Mouse (Mus musculus): Measurements from ENCODE around the gene Fut11. TPM values are rescaled to one million over a fixed set of nuclear protein-coding genes. Genes with fewer than 3 reads are reported as not detected.
A peak's percentile ranks its signal among the peaks of the same experiment; 100 is the strongest.

Gene Fut11
- polyA plus RNA-seq, 1 experiment: 2.1 TPM

GRCm38 (mm10) chr14:20733041-20733951 lies 38.5 kb downstream of the Fut11 start:
- TF ChIP-seq POLR2A (IDR thresholded peaks at IDR 0.05; ENCODE audit: control insufficient read depth, low read depth, low read length) (no peak), CTCF (IDR thresholded peaks at IDR 0.05; ENCODE audit: control insufficient read depth, insufficient read depth, insufficient replicate concordance, low read depth, low read length) (no peak)
- Histone ChIP-seq H3K4me3 (ENCODE audit: control insufficient read depth, low read depth, low read length) (peak overlapping the region; percentile 93), H3K27ac (ENCODE audit: control insufficient read depth, insufficient read depth, low read depth, low read length) (peak overlapping the region; percentile 77), H3K27me3 (ENCODE audit: control insufficient read depth, insufficient read depth, low read length) (no peaks in the 10 kb centered on the region), H3K4me1 (ENCODE audit: control insufficient read depth, insufficient read depth, low read length) (peaks cover 16% of the 10 kb centered on the region), H3K36me3 (ENCODE audit: control insufficient read depth, insufficient read depth, low read length) (peaks cover 5% of the 10 kb centered on the region)

GRCm38 (mm10) chr14:20733952-20734774 lies 39.4 kb downstream of the Fut11 start, which contains the start of gene Ndst2:
Gene Ndst2, minus strand, starts transcription at chr14:20734562.
- peak within 1 kb of the TSS; percentile 93 for H3K4me3 ChIP-seq (ENCODE audit: control insufficient read depth, low read depth, low read length)
- TF ChIP-seq POLR2A (IDR thresholded peaks at IDR 0.05; ENCODE audit: control insufficient read depth, low read depth, low read length) (peak; percentile 43), CTCF (IDR thresholded peaks at IDR 0.05; ENCODE audit: control insufficient read depth, insufficient read depth, insufficient replicate concordance, low read depth, low read length) (no peak)
- no peaks in the 10 kb centered on the region for H3K27me3 ChIP-seq (ENCODE audit: control insufficient read depth, insufficient read depth, low read length)
- H3K27ac ChIP-seq (ENCODE audit: control insufficient read depth, insufficient read depth, low read depth, low read length): peak within 1 kb of the TSS; percentile 77
- H3K36me3 ChIP-seq (ENCODE audit: control insufficient read depth, insufficient read depth, low read length): peaks cover 2% of the 10 kb centered on the region; the same call in 1 of the 2 replicates
- H3K4me1 ChIP-seq (ENCODE audit: control insufficient read depth, insufficient read depth, low read length): peaks cover 16% of the 10 kb centered on the region

- no peak for TF ChIP-seq POLR2A (IDR thresholded peaks at IDR 0.05; ENCODE audit: control insufficient read depth, low read depth, low read length)
- no peak for TF ChIP-seq CTCF (IDR thresholded peaks at IDR 0.05; ENCODE audit: control insufficient read depth, insufficient read depth, insufficient replicate concordance, low read depth, low read length)
- H3K4me3 ChIP-seq (ENCODE audit: control insufficient read depth, low read depth, low read length): no peak overlapping the region
- H3K27ac ChIP-seq (ENCODE audit: control insufficient read depth, insufficient read depth, low read depth, low read length): peak overlapping the region; percentile 12; the same call in 1 of the 2 replicates
- H3K36me3 ChIP-seq (ENCODE audit: control insufficient read depth, insufficient read depth, low read length): peaks cover 1% of the 10 kb centered on the region
- H3K4me1 ChIP-seq (ENCODE audit: control insufficient read depth, insufficient read depth, low read length): peaks cover 15% of the 10 kb centered on the region
- no peaks in the 10 kb centered on the region for H3K27me3 ChIP-seq (ENCODE audit: control insufficient read depth, insufficient read depth, low read length)
These were observed 40.3 kb downstream of the Fut11 start for GRCm38 (mm10) chr14:20735052-20735451.

- Histone ChIP-seq H3K27ac (ENCODE audit: control insufficient read depth, insufficient read depth, low read depth, low read length) (0 out of 2 replicates have a peak overlapping the region, but pooled peaks have one; percentile 18), H3K27me3 (ENCODE audit: control insufficient read depth, insufficient read depth, low read length) (no peaks in the 10 kb centered on the region), H3K4me1 (ENCODE audit: control insufficient read depth, insufficient read depth, low read length) (peaks cover 14% of the 10 kb centered on the region), H3K4me3 (ENCODE audit: control insufficient read depth, low read depth, low read length) (no peak overlapping the region), H3K36me3 (ENCODE audit: control insufficient read depth, insufficient read depth, low read length) (no peaks in the 10 kb centered on the region; the same call in none of the 2 replicates)
- TF ChIP-seq POLR2A (IDR thresholded peaks at IDR 0.05; ENCODE audit: control insufficient read depth, low read depth, low read length): 0 out of 2 replicates have a peak, but pooled peaks have one; percentile 12
- TF ChIP-seq CTCF (IDR thresholded peaks at IDR 0.05; ENCODE audit: control insufficient read depth, insufficient read depth, insufficient replicate concordance, low read depth, low read length): no peak
These were observed 41.2 kb downstream of the Fut11 start for GRCm38 (mm10) chr14:20735892-20736390.

DNA sequence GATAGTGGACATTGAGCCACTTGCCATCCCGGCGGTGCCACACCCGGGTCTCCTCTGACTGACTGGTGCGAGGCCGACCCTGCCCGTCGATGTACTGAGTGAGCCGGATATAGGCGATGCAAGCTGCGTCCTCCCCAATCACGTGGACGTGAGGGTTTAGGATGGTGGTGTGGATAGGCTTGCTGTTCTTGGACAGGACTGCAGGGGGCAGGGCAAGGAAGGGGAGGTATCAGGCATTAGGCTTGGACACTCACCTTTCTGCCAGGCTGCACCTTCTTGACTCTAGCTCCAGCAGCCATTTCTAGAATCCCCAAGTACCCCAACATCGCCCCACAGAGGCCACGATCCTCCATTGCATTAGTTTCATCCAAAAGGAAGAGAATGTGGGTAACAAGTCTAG lies 42.5 kb downstream of the Fut11 start:
- TF ChIP-seq POLR2A (IDR thresholded peaks at IDR 0.05; ENCODE audit: control insufficient read depth, low read depth, low read length) (no peak), CTCF (IDR thresholded peaks at IDR 0.05; ENCODE audit: control insufficient read depth, insufficient read depth, insufficient replicate concordance, low read depth, low read length) (peak; percentile 63; the same call in 1 of the 2 replicates)
- Histone ChIP-seq H3K27ac (ENCODE audit: control insufficient read depth, insufficient read depth, low read depth, low read length) (no peak overlapping the region), H3K36me3 (ENCODE audit: control insufficient read depth, insufficient read depth, low read length) (no peaks in the 10 kb centered on the region; the same call in 1 of the 2 replicates), H3K4me3 (ENCODE audit: control insufficient read depth, low read depth, low read length) (no peak overlapping the region), H3K27me3 (ENCODE audit: control insufficient read depth, insufficient read depth, low read length) (no peaks in the 10 kb centered on the region), H3K4me1 (ENCODE audit: control insufficient read depth, insufficient read depth, low read length) (peaks cover 14% of the 10 kb centered on the region)

DNA sequence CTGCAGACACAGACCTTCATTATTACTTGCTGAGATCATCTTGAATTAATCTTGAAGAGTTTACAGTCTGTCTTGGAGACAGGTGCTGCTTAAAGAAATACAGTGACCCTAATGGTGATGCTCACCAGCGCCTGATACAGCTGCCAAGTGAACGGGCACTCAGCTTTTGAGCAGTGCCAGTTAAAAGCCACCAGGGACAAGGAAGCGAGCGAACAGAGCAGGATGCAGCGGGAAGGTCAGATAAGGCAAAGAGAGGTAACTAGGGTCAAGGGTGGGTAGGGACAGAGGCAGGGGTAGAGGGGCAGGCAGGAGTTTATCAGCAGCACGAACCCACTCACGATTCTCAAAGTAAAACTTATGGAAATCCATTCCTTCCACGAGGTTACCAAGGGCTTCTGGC lies 43.7 kb downstream of the Fut11 start:
- H3K4me1 ChIP-seq (ENCODE audit: control insufficient read depth, insufficient read depth, low read length): peaks cover 11% of the 10 kb centered on the region
- no peak overlapping the region for H3K27ac ChIP-seq (ENCODE audit: control insufficient read depth, insufficient read depth, low read depth, low read length)
- no peak overlapping the region for H3K4me3 ChIP-seq (ENCODE audit: control insufficient read depth, low read depth, low read length)
- H3K36me3 ChIP-seq (ENCODE audit: control insufficient read depth, insufficient read depth, low read length): no peaks in the 10 kb centered on the region; the same call in 1 of the 2 replicates
- no peaks in the 10 kb centered on the region for H3K27me3 ChIP-seq (ENCODE audit: control insufficient read depth, insufficient read depth, low read length)
- TF ChIP-seq CTCF (IDR thresholded peaks at IDR 0.05; ENCODE audit: control insufficient read depth, insufficient read depth, insufficient replicate concordance, low read depth, low read length): no peak
- TF ChIP-seq POLR2A (IDR thresholded peaks at IDR 0.05; ENCODE audit: control insufficient read depth, low read depth, low read length): no peak
